Mouse (Mus musculus): ENCODE data around the gene Hddc3. TPM values are rescaled to one million over a fixed set of nuclear protein-coding genes. Genes with fewer than 3 reads are reported as not detected.
A peak's percentile ranks its signal among the peaks of the same experiment; 100 is the strongest.
"Not testable (repeated sequence)": the region's sequence is repeated elsewhere in the genome, so short reads cannot be mapped to it uniquely, and the experiment has no call there.

The Hddc3 gene
- polyA plus RNA-seq, 1 experiment from 2014 or later = 27.9 TPM

DNA sequence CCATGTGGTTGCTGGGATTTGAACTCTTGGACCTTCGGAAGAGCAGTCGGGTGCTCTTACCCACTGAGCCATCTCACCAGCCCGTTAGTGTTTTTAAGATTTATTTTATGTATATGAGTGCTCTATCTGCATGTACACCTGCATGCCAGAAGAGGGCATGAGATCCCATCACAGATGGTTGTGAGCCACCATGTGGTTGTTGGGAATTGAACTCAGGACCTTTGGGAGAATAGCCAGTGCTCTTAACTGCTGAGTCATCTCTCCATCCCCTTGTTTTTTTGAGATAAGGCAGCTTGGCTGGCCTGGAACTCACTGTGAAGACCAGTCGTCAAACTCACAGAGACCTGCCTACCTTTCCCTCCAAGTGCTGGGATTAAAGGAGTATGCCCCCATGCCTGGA lies 53.5 kb downstream of the Hddc3 start:
- WGBS = 95% methylated on average over 4 of the region's 4 CpGs
- not testable (repeated sequence) for H3K9me3 ChIP-seq; DNase-seq (ENCODE audit: extremely low spot score, low spot score); H3K4me3 ChIP-seq; H3K27me3 ChIP-seq (ENCODE audit: poor library complexity, severe bottlenecking); H3K27ac ChIP-seq
- H3K36me3 ChIP-seq (replicated peaks) = peaks cover 62% of the 10 kb centered on the region
- H3K4me1 ChIP-seq = peaks cover 32% of the 10 kb centered on the region

DNA sequence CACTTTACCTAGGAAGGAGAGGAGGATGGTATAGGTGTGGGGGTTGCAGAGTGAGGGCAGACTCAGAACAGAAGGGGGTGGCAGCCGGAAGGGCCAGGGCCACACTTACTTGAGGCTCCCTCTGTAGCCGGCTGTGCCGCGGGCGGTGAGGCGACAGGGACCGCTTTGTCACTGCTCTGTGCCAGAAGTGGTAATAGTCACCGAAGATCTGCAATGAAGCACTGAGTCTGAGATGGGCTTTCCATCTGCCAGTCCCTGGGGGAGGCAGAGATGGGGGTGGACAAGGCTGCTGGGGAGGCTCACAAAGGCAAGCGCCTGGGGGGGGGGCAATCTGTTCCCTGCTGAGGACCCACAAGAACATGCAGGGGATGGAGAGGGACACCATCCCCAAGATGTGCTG lies 55.1 kb downstream of the Hddc3 start:
- WGBS = 90% methylated on average over 9 of the region's 9 CpGs
- DNase-seq (ENCODE audit: extremely low spot score, low spot score) = no peak
- H3K4me3 ChIP-seq = no peak overlapping the region
- no peak overlapping the region for H3K27ac ChIP-seq
- no peaks in the 10 kb centered on the region for H3K27me3 ChIP-seq (ENCODE audit: poor library complexity, severe bottlenecking)
- peaks cover 41% of the 10 kb centered on the region for H3K4me1 ChIP-seq
- no peaks in the 10 kb centered on the region for H3K9me3 ChIP-seq
- peaks cover 46% of the 10 kb centered on the region for H3K36me3 ChIP-seq (replicated peaks)

DNA sequence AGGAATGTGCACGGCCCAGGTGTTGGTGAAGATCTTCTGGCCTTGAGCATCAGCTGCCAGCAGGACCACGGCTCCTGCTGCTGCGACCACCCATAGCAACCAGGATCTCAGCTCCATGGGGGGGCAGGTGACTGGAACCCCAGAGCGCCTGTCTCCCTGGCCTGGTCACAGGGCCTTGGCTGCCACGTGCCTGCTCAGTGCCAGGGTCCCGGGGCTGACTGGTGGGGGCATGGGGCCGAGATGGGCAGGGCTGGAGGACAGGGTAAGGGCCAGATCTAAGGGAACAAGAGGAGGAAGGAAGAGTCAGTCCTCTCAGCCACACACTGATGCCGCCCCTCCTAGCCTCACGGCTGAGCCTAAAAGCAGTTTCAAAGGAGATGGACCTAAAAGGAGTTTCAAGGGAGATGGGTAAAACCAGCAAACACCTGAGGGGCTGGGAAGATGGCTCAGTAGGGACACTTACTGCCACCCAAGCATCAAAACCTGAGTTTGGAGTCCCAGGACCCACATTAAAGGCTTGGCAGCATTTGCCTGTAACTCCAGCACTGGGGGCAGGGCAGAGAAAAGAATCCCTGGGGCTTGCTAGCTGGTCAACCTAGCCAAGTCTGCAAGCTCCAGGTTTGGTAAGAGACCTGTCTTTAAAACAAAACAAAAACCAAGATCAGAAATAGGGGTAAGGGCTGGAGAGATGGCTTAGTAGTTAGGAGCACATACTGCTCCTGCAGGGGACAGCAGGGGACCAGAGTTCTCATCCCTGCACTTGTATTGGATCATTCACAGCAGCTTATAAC lies 55.9 kb downstream of the Hddc3 start:
- Histone ChIP-seq H3K4me1 (peaks cover 46% of the 10 kb centered on the region), H3K4me3 (no peak overlapping the region), H3K27me3 (ENCODE audit: poor library complexity, severe bottlenecking) (peaks cover 7% of the 10 kb centered on the region), H3K27ac (no peak overlapping the region), H3K36me3 (replicated peaks) (peaks cover 38% of the 10 kb centered on the region), H3K9me3 (no peaks in the 10 kb centered on the region)
- no peak for DNase-seq (ENCODE audit: extremely low spot score, low spot score)
- WGBS = 70% methylated on average over 9 of the region's 9 CpGs

DNA sequence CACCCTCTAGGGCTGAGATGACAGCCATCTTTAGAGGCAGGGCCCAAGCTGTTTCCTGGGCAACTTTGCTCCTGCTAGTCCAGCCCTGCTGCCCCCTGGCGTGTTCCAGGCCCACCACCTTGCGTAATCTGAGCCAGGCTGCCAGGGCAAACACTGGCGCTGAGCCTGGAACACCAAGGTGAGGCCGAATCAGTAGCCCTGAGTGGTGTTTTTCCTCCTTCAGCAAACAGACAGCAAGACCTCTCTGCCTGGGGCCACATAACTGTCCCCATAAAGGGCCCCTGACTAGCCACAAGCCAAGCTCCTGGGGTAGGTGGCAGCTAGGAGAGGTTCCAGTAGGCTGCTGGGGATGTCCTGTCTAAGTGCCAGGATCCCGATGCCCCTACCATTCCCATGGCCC lies 57.2 kb downstream of the Hddc3 start:
- H3K27me3 ChIP-seq (ENCODE audit: poor library complexity, severe bottlenecking) = peaks cover 20% of the 10 kb centered on the region
- H3K4me1 ChIP-seq = peaks cover 46% of the 10 kb centered on the region
- peaks cover 30% of the 10 kb centered on the region for H3K36me3 ChIP-seq (replicated peaks)
- H3K4me3 ChIP-seq = no peak overlapping the region
- no peak for DNase-seq (ENCODE audit: extremely low spot score, low spot score)
- H3K27ac ChIP-seq = 0 out of 2 replicates have a peak overlapping the region, but pooled peaks have one; percentile 8
- no peaks in the 10 kb centered on the region for H3K9me3 ChIP-seq
- WGBS = 55% methylated on average over 5 of the region's 5 CpGs

Other genes starting within 250 kb of the Hddc3 start
- 462 and 476 TPM in 2 replicates for gene Idh2, start 227.7 kb upstream of the Hddc3 start, polyA plus RNA-seq (2016; fragmentation: Nextera tagmentation; extraction: Ambion mirVana)
- gene Sema4b, start 156.3 kb upstream of the Hddc3 start, polyA plus RNA-seq (2016; fragmentation: Nextera tagmentation; extraction: Ambion mirVana) = 15.1 and 15.9 TPM in 2 replicates
- 69.0 and 70.2 TPM in 2 replicates for gene Cib1, start 110.3 kb upstream of the Hddc3 start, polyA plus RNA-seq (2016; fragmentation: Nextera tagmentation; extraction: Ambion mirVana)
- gene Gdpgp1, start 110.2 kb upstream of the Hddc3 start, polyA plus RNA-seq (2016; fragmentation: Nextera tagmentation; extraction: Ambion mirVana) = 6.3 and 6.7 TPM in 2 replicates
- gene Ttll13, start 96.7 kb upstream of the Hddc3 start, polyA plus RNA-seq (2016; fragmentation: Nextera tagmentation; extraction: Ambion mirVana) = 0.84 and 0.99 TPM in 2 replicates
- 43.0 and 44.9 TPM in 2 replicates for gene Ngrn, start 81.9 kb upstream of the Hddc3 start, polyA plus RNA-seq (2016; fragmentation: Nextera tagmentation; extraction: Ambion mirVana)
- gene Vps33b, start 73.5 kb upstream of the Hddc3 start, polyA plus RNA-seq (2016; fragmentation: Nextera tagmentation; extraction: Ambion mirVana) = 17.3 and 18.5 TPM in 2 replicates
- gene Prc1, start 48.7 kb upstream of the Hddc3 start, polyA plus RNA-seq (2016; fragmentation: Nextera tagmentation; extraction: Ambion mirVana) = 242 and 249 TPM in 2 replicates
- 12.3 and 14.1 TPM in 2 replicates for gene Rccd1, start 18.6 kb upstream of the Hddc3 start, polyA plus RNA-seq (2016; fragmentation: Nextera tagmentation; extraction: Ambion mirVana)
- 42.0 and 44.0 TPM in 2 replicates for gene Unc45a, start 2.1 kb upstream of the Hddc3 start, polyA plus RNA-seq (2016; fragmentation: Nextera tagmentation; extraction: Ambion mirVana)
- gene Man2a2, start 28.3 kb downstream of the Hddc3 start, polyA plus RNA-seq (2016; fragmentation: Nextera tagmentation; extraction: Ambion mirVana) = 17.0 and 17.8 TPM in 2 replicates
- 7.2 and 9.2 TPM in 2 replicates for gene Fes, start 44.8 kb downstream of the Hddc3 start, polyA plus RNA-seq (2016; fragmentation: Nextera tagmentation; extraction: Ambion mirVana)
- 3.3 and 3.9 TPM in 2 replicates for gene Furin, start 62.3 kb downstream of the Hddc3 start, polyA plus RNA-seq (2016; fragmentation: Nextera tagmentation; extraction: Ambion mirVana)
- 54.7 and 55.9 TPM in 2 replicates for gene Blm, start 192.0 kb downstream of the Hddc3 start, polyA plus RNA-seq (2016; fragmentation: Nextera tagmentation; extraction: Ambion mirVana)